Mouse (Mus musculus): ENCODE results near the gene Trmt2a.

Gene Trmt2a

DNA sequence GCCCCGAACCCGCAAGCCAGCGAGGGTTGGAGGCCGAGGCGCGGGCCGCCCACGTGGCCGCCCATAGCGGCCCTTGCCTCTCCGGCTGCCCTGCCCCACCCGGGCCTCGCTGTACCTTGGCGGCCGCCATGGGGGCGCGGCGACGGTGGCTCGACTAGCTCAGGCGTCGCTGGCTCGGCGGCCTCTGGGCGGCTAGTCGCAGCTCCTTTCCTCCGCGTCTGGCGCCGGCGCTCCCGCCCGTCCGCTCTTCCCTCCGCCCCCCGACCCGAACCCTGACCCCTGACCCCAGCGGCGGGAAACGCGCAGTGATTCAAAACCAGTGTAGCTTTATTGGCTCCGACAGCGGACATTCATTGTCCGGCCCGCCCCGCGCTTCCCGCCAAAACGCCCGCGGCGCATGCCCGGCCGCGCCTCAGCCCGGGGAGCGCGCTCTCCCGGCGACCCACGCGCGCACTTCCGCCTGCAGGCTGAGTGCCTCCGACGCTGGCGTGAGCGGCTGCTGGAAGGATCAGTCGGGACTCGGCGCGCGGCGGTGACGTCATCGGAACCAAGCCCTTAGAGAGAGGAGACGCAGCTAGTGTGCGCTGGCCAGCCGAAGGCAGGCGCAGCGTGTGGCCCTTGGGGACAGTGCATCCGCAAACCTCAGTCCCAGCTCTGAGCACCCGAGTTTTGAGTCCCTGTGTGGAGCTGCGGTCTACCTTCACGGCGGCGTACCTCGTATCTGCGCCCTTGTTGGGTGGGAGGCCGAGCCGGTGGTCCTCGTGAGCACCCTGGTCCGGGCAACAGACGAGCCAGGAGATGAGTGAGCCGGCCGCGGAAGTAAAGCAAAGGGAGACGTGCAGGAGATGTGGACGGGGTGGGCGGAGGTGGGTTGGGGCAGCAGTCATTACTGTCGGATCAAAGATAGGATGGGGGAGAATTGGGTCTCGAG is at the start of gene Trmt2a, which contains the start of gene Ranbp1:
TSS of gene Trmt2a (plus strand) at position 247 of the 931 bp plus-strand sequence.
TSS of gene Ranbp1 (minus strand) at position 300 of the 931 bp plus-strand sequence.
- DNase-seq (ENCODE audit: low spot score), result peak; percentile 99

DNA sequence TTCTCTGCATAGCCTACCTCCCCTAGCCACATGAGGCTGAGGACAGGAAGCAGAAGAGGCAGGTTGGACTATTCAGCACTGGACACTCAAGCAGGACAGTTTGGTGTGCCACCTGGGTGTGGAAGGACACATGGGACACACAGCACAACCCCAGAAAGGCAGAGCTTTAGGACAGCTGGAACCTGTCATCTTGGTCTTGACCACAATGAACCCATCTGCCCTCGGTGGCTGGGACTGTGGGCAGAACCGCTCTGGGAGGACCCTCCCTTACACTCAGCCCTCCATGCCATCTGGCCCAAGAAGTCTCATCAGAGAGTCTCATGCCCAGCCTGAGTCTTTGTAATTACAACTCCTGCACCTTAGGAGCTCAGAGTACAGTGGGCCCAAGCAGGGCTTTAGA is 48.4 kb upstream of the Trmt2a start:
- DNase-seq (ENCODE audit: low spot score), result no peak

DNA sequence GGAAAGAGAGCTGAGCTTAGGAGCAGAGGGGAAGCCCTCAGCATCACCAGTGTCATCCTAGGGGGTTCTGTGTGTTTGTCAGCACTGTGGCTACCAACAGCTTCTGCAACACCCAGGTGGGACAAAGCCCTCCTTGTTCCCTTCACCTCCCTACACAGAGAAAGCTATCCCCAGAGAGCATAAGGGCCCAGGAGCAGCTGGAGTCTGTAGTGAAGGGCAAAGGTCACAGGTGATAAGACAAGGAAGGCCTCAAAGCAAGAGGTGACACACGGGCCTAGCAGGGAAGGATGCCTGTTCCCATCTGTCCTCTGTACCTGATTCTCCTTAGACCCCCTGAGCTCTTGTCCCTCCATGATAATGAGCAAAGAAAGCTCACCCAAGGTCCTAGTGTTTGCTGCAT is 46.9 kb upstream of the Trmt2a start:
- no peak for DNase-seq (ENCODE audit: low spot score)

DNA sequence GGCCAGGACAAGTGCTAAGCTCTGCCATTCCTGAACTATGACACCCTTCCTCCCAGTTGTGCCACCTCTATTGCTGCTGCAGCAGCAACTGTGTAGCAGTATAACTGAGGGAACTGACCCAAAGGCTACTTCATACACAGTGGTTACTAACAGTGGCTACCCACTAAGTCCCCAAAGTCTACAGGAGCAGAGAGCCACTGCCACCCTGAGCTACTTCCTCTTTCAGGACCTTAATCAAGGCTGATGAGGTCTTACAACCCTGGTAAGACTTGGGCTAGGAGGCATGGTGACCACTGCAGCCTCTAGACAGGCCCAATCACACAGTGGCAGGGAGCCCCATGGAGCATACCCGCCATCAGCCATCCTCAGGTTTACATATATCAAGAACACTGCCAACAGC is 46.4 kb upstream of the Trmt2a start:
- no peak for DNase-seq (ENCODE audit: low spot score)

DNA sequence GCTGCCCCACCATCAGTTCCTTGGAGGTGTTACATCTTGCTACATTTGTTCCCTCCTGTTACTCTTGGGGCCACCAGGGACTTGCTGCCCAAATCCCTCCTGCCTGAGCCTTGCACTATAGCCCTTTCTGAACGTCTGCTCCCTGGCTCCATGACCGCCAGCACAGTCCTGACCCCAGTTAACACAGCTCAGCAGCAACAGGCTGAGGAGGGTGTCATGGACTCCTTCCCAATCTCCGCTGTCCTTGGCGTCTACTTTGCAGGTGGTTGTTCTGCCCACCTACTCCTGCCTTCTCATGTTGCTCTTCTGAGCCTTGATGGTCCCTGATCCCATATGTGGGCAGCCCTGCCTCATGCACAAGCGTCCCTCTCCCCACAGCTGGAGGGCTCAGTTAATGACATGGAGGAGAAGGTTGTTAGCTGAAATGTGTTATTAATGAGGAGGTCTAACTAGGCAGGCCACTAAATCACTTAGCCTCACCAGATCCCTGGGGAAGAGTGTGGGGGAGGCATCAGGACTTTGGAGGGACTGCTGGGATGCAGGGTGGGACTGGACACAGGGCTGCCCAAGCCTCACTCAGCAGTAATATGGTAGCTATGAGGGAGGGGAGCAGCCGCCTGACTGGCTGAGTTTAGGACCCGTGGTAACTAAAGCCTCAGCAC is 44.9 kb upstream of the Trmt2a start:
- DNase-seq (ENCODE audit: low spot score), result no peak

DNA sequence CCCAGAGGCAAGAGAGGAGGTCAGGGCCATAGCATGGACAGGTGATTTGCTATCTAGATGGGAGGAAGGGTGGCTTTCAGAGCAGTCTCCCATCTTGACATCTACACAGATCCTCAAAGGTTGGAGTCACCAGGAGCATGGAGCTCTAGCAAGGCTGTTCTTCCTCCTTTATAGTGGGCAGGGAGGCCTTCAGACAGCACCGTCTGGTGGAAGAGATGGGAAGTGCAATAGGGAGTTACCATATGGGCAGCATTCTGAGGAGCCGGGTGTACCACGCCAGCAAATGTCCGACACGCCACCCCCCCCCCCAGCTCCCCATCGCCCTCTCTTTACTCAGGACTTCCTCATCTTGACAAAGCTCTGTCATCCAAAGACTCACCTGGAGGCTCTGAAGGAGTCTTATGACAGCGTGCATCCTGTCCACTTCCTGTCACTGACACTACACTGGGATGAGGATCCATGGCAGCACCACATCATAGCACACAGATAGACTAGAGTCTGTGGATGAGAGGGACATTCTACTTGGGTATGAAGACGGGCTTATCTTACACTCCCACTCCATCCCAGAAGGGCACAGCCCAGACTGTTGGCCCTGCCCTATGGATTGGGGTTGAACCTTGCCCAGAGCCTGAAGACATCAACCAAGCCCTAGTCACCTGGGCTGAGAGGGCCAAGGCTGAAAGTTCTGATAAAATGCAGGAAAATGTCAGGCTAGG is 37.6 kb upstream of the Trmt2a start:
- DNase-seq (ENCODE audit: low spot score), result peak; percentile 72

DNA sequence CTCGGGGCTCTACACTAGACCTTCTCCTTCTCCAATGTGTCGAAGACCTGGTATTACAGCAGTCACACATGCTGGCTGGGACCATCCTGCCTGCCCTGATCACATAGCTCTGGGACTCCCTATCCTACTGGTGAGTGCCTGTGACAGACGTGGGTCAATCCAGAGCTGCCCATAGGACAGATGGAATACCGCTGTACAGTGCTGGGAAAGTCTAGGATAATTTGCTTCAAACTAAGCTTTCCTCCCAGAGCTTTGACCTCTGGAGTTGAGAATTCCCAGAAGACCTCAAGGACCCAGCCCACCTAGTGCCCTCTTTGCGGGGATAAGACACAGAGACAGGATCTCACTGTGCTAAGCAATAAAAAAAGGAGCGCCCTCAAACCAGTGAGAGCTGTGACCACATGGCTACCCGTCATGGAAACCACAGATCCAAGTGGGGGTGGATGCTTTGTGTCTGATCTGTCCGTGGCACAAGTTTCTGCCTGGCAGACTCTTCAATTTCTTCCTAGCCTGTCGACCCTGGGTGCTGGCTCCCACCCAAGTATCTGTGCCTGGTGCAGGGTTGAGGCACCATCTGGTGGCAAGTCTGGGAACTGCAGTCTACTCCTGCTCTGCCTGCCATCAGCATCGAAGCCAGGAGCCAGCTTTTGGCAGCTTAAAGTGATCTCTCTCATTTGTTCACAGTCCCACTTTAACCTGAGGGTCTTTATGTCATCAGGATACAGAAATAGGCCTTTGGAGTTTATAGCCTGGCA is 36.9 kb upstream of the Trmt2a start:
- peak; percentile 89 for DNase-seq (ENCODE audit: low spot score)

DNA sequence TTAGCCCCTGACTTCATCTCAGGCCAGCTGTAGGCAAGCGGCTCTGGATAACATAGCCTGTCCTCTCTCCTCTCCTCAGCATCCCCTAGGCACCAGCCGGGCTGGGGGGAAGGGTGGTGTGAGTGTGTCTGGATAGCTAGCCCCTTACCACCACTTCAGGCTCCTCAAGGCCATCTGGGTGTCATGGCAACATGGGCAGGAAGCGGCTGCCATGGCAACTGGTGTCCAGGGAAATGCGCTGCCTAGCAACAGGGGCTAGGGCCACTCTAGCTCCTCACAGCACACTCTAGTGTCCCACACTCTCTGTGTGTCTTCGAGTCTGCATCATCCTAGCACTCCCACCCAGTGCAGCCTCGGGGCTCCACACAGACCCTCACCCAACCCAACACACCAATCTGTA is 34.8 kb upstream of the Trmt2a start:
- no peak for DNase-seq (ENCODE audit: low spot score)

DNA sequence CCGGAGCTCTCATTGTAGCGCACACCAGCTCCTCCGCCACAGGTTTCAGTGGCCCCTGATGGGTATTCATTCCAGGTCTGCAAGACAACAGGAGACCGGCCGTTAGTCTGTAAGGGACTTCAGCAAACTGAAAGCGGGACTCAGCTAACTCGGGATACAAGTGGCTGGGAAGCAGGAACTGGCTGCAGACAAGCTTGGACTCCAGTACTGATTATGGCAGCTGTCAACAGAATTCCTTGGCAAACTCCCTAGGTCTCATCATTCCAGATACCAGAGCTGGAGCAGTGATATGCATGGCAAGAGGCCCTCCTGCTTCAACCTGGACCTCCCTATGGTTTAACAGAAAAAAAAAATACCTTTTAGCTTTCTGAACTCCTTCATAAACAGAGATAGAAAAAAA is 33.6 kb upstream of the Trmt2a start:
- no peak for DNase-seq (ENCODE audit: low spot score)

DNA sequence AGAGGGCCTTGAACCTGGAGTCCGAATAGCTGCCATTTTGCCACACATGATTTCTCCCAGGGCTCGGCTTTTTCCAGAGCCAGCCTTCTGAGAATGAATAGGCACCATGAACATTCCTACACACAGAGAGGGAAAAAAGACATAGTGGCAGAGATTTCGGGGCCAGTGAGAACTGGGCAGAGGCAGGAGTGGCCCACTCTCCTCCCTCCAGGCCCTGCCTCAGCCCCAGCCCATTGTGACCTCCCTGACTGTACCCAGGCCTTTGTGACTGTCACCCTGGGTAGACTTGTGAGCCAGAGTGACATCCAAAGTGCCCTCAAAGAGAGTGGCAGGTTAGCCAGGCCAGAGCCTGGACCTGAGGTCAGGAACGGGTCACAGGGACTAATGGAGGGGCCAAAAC is 30.9 kb upstream of the Trmt2a start, which contains the start of gene Ccdc188:
TSS of gene Ccdc188 (plus strand) at position 301 of the 400 bp plus-strand sequence.
- DNase-seq (ENCODE audit: low spot score), result no peak

DNA sequence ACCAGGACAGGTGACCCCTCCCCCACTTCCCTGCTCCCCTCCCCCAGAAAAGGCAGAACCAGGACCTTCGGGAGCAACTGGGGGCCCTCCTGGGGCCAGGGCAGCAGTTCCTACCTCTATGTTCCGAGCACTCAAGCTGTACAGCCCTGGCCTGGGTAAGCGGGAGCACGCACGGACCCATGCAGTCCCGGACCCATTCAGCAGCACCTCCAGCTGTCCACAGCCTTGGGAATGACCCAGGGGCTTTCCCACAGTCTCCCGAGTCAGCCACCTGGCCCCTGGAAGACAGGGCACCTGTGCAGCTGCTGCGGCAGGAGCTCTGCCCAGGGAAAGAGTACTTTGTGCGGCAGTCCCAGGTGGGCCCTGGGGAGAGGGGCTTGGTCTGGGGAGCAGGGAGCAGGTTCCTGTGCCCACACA is 29.9 kb upstream of the Trmt2a start:
- DNase-seq (ENCODE audit: low spot score), result no peak

DNA sequence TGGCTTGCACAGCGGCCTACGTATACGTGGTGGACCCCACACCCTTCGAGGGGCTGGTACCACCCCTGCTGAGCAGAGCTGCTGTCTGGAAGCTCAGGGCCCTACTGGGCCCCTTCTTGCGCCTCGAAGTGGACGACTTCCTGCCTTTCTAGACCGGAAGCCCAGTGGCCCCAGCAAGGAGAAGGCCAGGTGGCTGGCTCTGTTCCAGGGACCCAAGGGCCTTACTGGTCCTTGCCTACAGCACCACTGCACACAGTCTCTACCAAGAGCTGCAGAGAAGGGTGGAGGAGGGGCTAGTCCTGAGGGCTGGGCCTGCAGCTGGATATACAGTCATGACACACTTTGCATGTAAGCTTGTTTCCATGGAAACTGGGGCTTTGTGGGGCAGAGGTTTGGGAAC is 28.5 kb upstream of the Trmt2a start:
- DNase-seq (ENCODE audit: low spot score), result no peak

DNA sequence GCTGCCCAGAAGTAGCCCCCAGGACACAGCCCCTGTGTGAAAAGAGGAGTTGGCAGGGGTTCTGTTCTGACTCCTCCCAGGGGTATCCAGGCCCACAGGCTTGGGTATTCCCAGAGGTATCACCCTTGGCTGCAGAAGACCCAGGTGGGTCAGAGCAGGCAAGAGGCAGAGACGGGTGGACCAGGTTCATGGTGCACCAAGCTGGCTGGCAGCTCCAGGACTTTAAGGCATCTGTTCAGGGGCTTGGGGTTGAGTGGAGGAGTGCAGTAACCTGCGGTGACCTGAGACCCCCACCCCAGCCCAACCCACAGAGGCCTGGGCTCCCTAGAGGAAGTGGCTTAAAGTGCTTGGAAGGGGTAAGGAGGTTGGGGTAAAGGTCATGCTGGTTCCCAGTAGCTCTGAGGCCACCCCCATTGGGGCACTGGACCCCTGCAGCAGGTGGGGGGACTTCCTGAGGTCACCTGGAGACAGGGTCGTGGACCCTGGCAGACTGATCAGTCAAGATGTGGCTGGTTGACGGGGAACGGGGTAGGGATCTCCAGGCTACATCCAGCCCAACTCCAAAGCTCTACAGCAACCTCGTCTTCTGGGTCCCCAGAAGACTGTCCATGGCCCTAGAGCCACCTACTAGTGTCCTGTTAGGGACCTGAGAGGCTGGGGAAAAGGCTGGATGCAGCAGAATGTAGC is 27.5 kb upstream of the Trmt2a start:
- DNase-seq (ENCODE audit: low spot score), result no peak

DNA sequence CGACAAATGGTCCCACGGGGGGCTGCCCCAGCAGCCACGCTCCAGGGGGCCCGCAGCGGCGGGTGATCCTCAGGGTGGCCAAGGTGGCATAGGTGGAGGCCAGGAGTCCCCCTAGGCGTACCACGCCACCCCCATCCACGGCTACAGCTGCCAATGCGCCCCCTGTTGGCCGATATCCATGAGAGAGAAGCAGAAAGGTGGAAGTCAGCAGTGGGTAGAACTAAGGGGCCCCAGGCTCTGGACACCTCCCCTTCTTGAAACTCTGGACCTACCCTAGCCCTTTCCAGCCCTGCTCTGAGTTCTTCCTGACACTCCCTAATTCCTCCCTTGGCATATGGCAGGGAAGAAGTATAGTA is 27.0 kb upstream of the Trmt2a start:
- DNase-seq (ENCODE audit: low spot score), result no peak

DNA sequence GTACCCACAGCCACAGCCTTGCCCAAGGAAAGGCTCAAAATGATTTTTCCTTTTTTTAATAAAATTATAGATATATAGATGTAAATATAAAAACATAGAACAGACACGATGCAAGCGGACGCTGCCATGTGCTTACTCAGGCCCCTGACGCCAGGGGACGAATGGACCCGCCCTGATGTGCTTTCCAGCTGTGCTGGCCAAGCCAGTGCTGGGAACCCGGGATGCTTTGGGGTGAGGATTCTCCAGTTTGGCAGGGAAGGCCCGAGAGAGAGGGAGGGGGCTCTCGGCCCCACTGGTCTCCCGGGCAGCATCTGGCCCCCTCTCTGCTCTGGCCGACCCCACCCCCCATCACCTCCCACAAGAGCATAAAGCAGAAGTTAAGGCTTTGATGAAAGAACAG is 26.3 kb upstream of the Trmt2a start:
- no peak for DNase-seq (ENCODE audit: low spot score)

DNA sequence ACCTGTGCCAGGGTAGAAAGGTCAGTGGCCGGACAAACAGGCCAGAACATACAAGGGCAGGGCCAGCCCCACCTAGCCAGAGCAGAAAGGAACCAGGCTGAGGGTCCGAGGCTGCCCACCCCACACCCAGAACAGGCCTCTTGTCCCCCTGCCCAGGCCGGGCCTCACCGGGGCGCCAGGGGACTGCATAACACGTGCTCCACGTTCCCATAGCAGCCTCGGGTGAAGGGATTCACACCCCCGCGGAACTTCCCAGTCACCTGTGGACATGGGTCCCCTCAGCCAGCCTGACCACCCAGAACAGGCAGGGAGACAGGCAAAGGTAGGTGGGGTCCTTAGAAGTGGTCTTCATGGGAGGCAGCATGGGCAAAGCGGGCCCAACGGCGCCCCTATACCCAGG is 21.3 kb upstream of the Trmt2a start:
- DNase-seq (ENCODE audit: low spot score), result no peak

DNA sequence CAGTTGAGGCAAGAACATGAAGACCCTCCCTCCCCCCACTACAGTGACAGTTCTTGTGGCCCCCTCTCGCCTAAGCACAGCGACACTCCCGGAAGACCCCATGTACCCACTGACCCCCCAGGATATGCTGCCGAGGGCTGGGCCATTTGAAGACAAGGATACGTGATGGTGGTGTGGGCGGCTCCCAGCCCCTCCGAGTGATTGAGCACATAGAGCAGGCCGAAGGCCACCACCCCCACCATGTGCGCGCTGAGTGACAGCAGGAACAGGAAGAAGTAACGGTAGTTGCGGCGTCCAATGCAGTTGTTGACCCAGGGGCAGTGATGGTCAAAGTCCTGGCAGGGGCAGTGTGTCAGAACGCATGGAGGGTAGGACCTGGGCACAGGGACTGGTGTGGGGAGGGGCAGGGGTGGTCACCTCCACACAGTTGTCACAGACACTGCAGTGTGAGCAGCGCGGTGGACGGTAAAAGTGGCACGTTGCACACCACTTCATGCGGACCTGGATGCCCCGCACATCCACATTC is 20.5 kb upstream of the Trmt2a start:
- no peak for DNase-seq (ENCODE audit: low spot score)

DNA sequence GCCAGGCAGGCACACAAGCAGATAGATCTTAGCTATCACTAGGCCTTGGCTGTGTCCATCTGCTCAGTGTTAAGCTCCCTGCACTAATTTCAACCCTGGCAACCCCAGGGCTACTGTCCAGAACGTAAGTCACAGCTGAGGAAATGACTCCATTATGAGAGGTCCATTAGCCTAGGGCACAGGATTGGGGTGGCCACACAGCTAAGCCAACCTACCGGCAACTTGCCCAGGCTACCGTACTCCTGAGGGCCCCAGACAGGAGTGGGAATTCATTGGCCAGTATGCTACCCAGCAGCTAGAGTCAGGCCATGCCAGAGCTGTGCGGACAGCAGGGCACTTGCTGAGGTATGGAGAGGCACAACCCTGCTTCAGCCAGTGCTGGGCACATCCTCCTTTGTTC is 19.6 kb upstream of the Trmt2a start:
- no peak for DNase-seq (ENCODE audit: low spot score)

DNA sequence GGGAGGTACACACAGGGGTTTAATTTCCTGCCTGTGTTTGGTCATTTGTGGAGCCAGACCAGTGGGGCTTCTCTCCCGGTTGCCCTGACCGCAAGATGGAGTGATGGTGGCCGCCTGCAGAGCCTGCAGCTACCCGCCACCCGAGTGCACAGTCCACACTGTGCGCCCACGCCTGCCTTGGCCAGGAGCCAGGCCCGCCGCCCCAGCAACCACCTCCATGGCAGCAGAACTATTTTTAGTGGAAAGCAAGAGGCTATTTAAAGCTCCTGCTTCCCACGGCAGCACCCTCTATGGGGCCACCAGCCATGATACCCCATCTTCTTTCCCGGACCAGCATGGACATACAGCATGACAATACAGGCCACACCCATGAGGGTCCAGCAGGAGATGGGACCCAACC is 18.9 kb upstream of the Trmt2a start:
- DNase-seq (ENCODE audit: low spot score), result no peak

DNA sequence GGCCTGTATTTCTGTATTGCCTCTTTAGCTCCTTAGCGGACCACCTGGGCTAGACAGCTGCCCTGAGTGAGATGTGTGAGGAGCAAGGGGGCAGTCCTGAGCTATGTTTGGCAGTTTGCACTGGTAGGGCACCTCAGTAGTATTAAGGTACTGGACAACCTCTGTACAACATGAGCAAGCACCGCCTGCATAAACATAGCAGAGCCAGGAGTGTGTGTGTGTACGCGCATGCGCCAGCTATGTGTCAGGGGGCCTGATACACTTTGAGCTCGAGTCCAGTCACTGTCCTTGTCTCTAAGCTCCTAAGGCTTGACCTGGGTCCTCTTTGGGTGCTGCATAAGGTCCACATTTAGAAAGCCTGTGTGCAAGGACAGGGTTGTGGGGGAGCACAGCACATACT is 17.9 kb upstream of the Trmt2a start:
- DNase-seq (ENCODE audit: low spot score), result no peak

DNA sequence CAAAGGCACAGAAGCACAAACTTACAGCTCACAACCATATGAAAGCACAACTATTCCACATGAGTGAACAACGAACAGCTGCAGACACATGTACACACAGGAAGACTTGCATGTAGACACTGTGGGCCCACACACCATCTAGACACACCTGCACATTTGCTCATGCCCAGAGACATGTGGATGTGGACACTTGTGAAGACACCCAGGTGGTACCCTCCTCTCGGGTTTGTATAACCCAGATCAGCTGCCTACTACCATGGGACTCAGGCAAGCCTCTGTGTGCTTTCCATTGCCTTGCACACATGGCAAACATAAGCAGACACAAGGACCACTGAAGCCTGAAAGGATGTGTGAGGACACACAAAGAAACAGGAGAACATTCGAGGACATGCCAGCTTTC is 17.4 kb upstream of the Trmt2a start:
- no peak for DNase-seq (ENCODE audit: low spot score)
